Mouse (Mus musculus): ENCODE data around the gene Tmbim7.

DNA sequence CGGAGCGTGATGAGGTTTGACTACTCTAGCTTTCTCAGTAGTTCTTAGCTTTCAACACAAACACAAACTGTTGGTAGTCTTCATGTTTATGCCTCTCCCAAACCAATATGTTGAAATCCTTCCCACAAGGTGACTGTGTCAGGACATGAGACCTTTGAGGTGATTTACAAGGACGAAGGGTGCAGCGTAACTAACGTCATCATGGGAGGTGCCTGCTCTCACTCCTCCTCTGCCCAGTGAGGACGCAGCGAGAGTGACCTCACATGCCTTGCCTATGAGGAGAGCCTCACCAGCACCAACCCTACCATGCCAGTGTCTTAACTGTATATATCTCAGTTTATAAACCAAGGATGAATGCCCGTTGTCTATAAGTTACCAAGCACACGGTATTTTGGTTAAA, 43.9 kb upstream of the Tmbim7 start:
- TF ChIP-seq CTCF (IDR thresholded peaks at IDR 0.05; ENCODE audit: low read depth): no peak
- TF ChIP-seq EP300 (optimal IDR thresholded peaks at IDR 0.05): no peak
